Mouse (Mus musculus) mesoderm, embryonic 11.5 days (tissue): ENCODE results near the gene Abhd5.

Experiments
- DNase-seq: peaks from one replicate; pipeline ENCODE4 v3.0.0-alpha.2; 2012; ENCODE audit warnings: low read depth, low spot score

Abhd5 gene

GRCm38 (mm10) chr9:122346059-122346458 lies 5.3 kb upstream of the Abhd5 start:
- no peak for DNase-seq

- DNase-seq: no peak
Observed at GRCm38 (mm10) chr9:122347882-122348281, 3.5 kb upstream of the Abhd5 start.

GRCm38 (mm10) chr9:122349286-122349685 lies 2.1 kb upstream of the Abhd5 start:
- DNase-seq: no peak

GRCm38 (mm10) chr9:122350396-122351130 lies 845 bp upstream of the Abhd5 start:
- no peak for DNase-seq

GRCm38 (mm10) chr9:122352025-122352392 lies 601 bp downstream of the Abhd5 start:
- no peak for DNase-seq

GRCm38 (mm10) chr9:122352911-122353310 lies 1.5 kb downstream of the Abhd5 start:
- DNase-seq: no peak

- DNase-seq: no peak
Observed at GRCm38 (mm10) chr9:122354240-122354639, 2.8 kb downstream of the Abhd5 start.

GRCm38 (mm10) chr9:122357073-122357472 lies 5.7 kb downstream of the Abhd5 start:
- no peak for DNase-seq

- no peak for DNase-seq
Observed at GRCm38 (mm10) chr9:122357626-122358025, 6.2 kb downstream of the Abhd5 start.

- no peak for DNase-seq
Observed at GRCm38 (mm10) chr9:122364171-122364570, 12.8 kb downstream of the Abhd5 start.

GRCm38 (mm10) chr9:122370292-122370794 lies 18.9 kb downstream of the Abhd5 start:
- no peak for DNase-seq

- peak; percentile 24 for DNase-seq
Observed at GRCm38 (mm10) chr9:122372506-122372905, 21.1 kb downstream of the Abhd5 start.

GRCm38 (mm10) chr9:122372991-122373390 lies 21.6 kb downstream of the Abhd5 start:
- DNase-seq: no peak

- no peak for DNase-seq
Observed at GRCm38 (mm10) chr9:122378986-122379385, 27.6 kb downstream of the Abhd5 start.

- DNase-seq: no peak
Observed at GRCm38 (mm10) chr9:122380959-122381358, 29.6 kb downstream of the Abhd5 start.

GRCm38 (mm10) chr9:122382006-122382405 lies 30.6 kb downstream of the Abhd5 start:
- DNase-seq: no peak

GRCm38 (mm10) chr9:122386015-122386414 lies 34.6 kb downstream of the Abhd5 start:
- no peak for DNase-seq

- DNase-seq: no peak
Observed at GRCm38 (mm10) chr9:122389287-122389920, 38.0 kb downstream of the Abhd5 start.

GRCm38 (mm10) chr9:122395816-122396215 lies 44.4 kb downstream of the Abhd5 start:
- DNase-seq: no peak

GRCm38 (mm10) chr9:122397156-122397555 lies 45.7 kb downstream of the Abhd5 start:
- no peak for DNase-seq

- no peak for DNase-seq
Observed at GRCm38 (mm10) chr9:122398746-122399145, 47.3 kb downstream of the Abhd5 start.

GRCm38 (mm10) chr9:122401239-122401638 lies 49.8 kb downstream of the Abhd5 start:
- no peak for DNase-seq
